Mouse (Mus musculus) splenic B cell, adult 2 months (primary cell): ENCODE measurements around the gene Gm17019.
"Not testable (repeated sequence)": the region's sequence is repeated elsewhere in the genome, so short reads cannot be mapped to it uniquely, and the experiment has no call there.

Source experiments
- DNase-seq: peaks from one replicate; pipeline ENCODE4 v3.0.0-alpha.2; 2011; ENCODE audit warnings: low read depth, low spot score
- H3K27me3 ChIP-seq: 2 replicates; pipeline ENCODE4 v1.6.1; 2012; ENCODE audit warnings: mild to moderate bottlenecking, low read length, moderate library complexity, mixed read lengths; ENCODE audit not compliant: control insufficient read depth, poor library complexity, insufficient read depth, severe bottlenecking
- H3K36me3 ChIP-seq: 2 replicates; pipeline ENCODE4 v1.6.1; 2012; ENCODE audit warnings: mild to moderate bottlenecking, low read length, moderate library complexity, mixed read lengths; ENCODE audit not compliant: control insufficient read depth, poor library complexity, insufficient read depth, severe bottlenecking

Gene Gm17019

GRCm38 (mm10) chr5:15032898-15033297, at the start of gene Gm17019:
Gene Gm17019, minus strand, starts transcription at chr5:15032998.
- H3K27me3 ChIP-seq, H3K36me3 ChIP-seq, DNase-seq: not testable (repeated sequence)

- not testable (repeated sequence) for H3K27me3 ChIP-seq, DNase-seq, H3K36me3 ChIP-seq
Observed at GRCm38 (mm10) chr5:15062385-15062715, 29.6 kb upstream of the Gm17019 start.

- H3K36me3 ChIP-seq, H3K27me3 ChIP-seq, DNase-seq: not testable (repeated sequence)
Observed at GRCm38 (mm10) chr5:15061638-15062384, 29.0 kb upstream of the Gm17019 start.

- DNase-seq, H3K36me3 ChIP-seq, H3K27me3 ChIP-seq: not testable (repeated sequence)
Observed at GRCm38 (mm10) chr5:15054151-15055025, 21.6 kb upstream of the Gm17019 start.

DNA sequence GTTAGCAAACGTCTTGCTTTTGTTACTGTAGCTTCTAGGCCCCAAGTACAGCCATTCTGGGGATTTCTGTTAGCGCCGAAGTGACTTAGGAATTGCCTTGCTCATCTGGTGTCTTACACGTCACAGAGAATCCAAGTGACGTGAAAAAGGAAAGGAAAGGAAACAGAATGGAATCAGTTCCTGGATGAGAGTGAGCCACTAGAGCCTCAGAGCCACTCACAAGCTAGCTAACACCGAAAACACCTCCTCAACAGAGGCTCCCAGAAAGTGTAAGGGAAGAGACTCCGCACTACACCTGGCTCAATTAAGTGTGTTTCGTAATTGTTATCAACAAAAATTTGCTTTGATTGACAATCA, 20.8 kb upstream of the Gm17019 start:
- not testable (repeated sequence) for H3K36me3 ChIP-seq, H3K27me3 ChIP-seq, DNase-seq

- H3K36me3 ChIP-seq, DNase-seq, H3K27me3 ChIP-seq: not testable (repeated sequence)
Observed at GRCm38 (mm10) chr5:15052945-15053605, 20.3 kb upstream of the Gm17019 start.

GRCm38 (mm10) chr5:15050807-15051206, 18.0 kb upstream of the Gm17019 start:
- H3K27me3 ChIP-seq, DNase-seq, H3K36me3 ChIP-seq: not testable (repeated sequence)

DNA sequence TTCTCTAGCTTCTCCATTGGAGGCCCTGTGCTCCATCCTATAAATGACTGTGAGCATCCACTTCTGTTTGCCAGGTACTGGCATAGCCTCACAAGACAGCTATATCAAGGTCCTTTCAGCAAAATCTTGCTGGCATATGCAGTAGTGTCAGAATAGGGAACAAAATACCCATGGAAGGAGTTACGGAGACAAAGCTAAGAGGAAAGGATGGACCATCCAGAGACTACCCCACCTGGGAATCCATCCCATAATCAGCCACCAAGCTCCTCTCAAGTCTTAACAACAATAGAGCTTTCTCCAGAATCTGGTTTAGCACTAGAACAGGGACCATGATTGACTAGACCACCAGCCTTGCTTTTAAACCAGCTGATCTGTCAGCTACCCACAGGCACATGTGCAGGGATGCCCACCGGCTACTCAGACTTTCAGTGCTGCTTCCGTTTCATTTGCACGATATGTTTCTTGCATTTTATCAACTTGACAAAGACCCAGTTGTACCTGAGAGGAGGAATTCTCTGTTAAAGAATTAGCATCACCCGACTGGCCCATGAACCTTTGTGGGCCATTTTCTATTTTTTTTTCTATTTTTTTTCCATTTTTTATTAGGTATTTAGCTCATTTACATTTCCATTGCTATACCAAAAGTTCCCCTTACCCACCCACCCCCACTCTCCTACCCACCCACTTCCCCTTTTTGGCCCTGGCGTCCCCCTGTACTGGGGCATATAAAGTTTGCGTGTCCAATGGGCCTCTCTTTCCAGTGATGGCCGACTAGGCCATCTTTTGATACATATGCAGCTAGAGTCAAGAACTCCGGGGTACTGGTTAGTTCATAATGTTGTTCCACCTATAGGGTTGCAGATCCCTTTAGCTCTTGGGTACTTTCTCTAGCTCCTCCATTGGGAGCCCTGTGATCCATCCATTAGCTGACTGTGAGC, 12.3 kb upstream of the Gm17019 start:
- DNase-seq, H3K27me3 ChIP-seq, H3K36me3 ChIP-seq: not testable (repeated sequence)

- DNase-seq, H3K36me3 ChIP-seq, H3K27me3 ChIP-seq: not testable (repeated sequence)
Observed at GRCm38 (mm10) chr5:15040784-15041183, 8.0 kb upstream of the Gm17019 start.

DNA sequence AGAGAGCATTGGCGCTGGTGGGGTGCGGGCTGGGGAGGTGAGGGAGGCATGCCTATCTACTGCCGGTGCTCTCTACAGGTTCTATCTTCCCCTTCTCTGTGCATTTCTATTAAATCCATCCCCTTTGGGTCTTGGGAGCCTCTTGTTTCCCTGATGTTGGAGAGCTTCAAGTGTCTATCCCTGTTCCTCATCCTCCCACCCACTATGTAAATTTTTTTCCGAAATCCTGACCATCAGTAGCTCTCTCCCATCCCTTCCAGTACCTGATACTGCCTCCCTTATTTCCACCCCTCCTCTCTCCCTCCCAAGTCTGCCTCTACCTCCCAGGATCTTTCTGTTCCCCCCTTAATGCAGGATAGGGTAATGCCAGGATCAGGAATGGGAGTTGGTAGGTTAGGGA, 7.2 kb upstream of the Gm17019 start:
- H3K27me3 ChIP-seq, DNase-seq: not testable (repeated sequence)

DNA sequence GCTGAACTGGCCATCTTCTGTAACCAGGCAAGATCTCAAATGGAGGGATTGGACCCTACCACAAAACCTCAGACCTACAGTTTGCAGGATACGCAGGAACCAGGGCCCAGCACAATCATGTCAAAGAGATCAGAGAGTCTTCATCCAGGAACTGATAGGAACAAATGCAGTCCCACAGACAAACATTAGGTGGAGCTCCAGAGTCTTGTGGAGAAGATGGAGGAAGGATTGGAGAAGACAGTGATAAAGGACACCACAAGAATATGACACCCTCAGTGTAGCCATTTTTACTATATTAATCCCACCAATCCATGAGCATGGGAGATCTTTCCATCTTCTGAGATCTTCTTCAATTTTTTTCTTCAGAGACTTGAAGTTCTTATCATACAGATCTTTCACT, 8.5 kb downstream of the Gm17019 start:
- not testable (repeated sequence) for H3K36me3 ChIP-seq, H3K27me3 ChIP-seq, DNase-seq

More for the DNA sequence above, 7.2 kb upstream of the Gm17019 start:
- not testable (repeated sequence) for H3K36me3 ChIP-seq

DNA sequence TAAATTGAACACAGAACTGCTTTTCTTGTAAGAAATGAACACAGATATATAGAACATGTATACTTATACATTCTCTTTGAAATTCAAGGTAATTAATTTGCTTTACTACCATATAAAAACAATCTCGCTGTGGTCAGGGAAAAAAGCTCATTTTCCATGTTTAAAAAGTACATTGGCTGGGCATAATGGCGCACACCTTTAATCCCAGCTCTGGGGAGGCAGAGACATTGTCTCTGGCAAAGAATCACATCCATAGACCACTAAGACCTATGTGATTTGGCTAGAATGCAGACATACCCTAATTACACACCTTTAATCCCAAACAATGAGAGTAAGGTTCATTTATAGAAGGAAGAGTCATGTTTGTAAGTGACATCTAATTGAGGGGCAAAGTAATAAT, 12.7 kb downstream of the Gm17019 start:
- H3K36me3 ChIP-seq, DNase-seq, H3K27me3 ChIP-seq: not testable (repeated sequence)

GRCm38 (mm10) chr5:15010639-15011582, 21.9 kb downstream of the Gm17019 start:
- DNase-seq, H3K36me3 ChIP-seq, H3K27me3 ChIP-seq: not testable (repeated sequence)
